Mouse (Mus musculus) thymus, postnatal 36 days (tissue): ENCODE measurements at regions not wholly inside any gene's neighbourhood (a gene's known extent, or its start where the extent isn't known, plus 50 kb on each side); places are given as distances from the start of the nearest gene placed in this dataset.

Experiments
- DNase-seq, 2 experiments: peaks; one replicate each; pipeline ENCODE4 v3.0.0; 2022; ENCODE audit warnings: mixed read lengths in 2 of 2

DNA sequence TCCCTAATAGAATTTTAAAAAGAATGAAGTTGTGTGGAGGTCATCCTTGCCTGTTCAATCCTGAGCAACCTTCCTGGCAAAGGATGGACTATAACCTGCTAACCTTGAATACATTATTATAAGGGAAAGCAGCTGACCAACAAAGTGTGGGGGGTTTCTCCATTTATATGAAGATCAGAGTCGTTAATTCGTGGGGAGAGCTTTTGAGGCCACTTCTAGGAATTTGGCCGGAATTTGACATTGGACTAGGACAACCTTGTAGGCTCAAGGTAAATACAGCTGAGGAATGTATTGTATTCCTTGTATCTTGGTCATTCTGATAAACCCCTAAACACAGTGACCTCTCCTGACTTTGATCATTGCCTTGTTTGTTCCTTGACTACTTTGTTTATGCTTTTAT is 56.9 kb downstream of the Klf4 start:
- DNase-seq, result no peak

DNA sequence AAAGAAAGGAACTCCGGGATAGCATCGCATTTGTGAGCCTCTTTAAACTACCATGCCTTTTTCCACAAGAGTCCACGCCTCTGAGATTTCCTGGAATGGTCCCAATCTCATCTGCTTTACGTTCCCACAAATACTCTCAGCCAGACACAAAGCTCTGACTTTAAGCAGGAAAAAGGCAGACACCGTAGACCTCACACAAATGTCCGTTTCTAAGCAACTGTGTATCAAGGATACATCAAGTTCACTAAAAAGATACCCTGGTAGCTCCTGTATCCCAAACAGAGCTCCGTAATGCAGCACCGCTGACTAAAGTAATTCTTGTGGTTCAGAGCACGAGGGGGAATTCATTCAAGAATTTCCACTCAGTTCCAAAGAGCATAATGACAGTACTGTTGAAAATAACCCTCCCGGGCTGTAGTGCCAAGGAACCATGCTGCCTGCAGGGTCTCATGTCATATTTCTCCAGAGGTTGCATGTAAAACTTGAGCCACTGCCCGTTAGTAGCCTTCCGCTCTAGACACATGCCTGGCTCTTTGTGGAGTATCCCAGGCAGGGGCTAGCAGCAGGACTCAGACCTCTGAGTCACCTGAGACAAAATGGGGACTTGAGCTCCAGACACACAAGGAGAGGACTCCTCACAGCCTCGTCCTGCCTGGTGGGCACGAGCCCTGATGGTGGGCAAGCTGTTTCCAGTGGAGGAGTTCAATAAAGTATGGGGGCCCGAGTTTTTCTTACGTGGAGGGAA is 58.0 kb downstream of the Klf4 start:
- no peak for DNase-seq

GRCm38 (mm10) chr4:55472649-55473048 is 59.6 kb downstream of the Klf4 start:
- DNase-seq, result no peak

DNA sequence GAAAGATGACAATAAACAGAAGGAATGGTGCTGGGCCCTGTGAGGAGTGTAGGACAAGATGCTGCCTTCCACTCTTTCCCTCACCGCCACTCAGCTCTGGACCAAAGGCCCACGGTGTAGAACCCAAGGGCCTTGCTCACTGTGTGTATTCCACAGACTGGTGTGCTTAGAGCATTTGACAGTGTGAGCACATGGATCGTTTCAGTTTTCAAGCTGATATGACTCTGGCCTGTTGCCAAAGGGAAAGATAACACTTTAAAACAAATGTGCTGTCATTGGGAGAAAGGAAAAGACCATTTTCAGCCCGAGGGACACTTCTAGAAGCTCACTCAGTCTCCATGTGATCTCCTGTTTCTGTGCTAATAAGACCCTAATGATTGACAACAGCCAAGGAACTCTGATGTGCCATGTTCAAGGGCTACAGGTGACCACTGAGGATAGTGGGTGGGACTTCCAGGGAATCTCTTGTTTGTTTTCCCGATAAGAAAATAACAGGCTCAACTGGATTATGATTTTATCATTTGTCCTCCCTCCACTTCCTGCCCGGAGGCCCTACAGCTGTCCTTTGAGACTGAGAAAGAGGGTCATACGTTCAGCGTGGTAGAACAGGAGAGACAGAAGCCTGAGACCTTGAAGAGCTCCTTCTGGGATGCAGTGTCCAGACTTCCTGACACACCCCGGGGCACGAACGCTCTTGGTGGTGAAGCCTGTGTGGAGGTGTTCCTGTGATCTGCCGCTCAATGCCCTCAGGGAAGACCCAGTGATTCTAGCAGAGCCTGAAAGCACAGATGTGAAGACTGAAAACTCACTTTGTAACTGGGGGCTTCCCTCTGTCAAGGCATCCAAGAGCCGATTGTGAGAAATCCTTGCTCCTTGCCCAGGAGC is 61.2 kb downstream of the Klf4 start:
- DNase-seq, result no peak

GRCm38 (mm10) chr4:55464192-55464591 is 68.1 kb downstream of the Klf4 start:
- no peak for DNase-seq

GRCm38 (mm10) chr4:55461927-55462326 is 70.3 kb downstream of the Klf4 start:
- no peak for DNase-seq

GRCm38 (mm10) chr4:55453902-55454301 is 78.4 kb downstream of the Klf4 start:
- DNase-seq, result no peak

GRCm38 (mm10) chr4:55452546-55452945 is 79.7 kb downstream of the Klf4 start:
- DNase-seq, result no peak

DNA sequence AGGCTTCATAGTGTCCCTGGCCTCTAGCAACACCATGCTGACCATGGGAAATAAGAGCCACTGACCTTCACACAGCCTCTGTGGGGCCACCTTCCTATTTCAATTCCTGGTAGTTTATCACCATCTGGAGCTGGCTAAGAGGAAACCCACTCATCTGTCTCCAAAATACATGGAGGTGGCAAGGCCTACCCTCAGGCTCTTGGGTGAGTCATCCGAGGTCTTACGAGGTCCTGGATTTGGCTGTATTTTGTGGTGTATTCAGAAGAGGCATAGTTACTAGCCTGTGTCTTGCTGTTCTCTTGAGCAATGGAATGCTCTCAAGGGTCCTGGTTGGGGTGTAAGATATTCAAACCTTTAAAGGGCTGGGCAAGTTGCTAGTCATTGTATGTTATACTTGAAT is 80.6 kb downstream of the Klf4 start:
- no peak for DNase-seq

- DNase-seq, result peak; percentile 11 to 35
Observed at GRCm38 (mm10) chr4:55451026-55451425, 81.2 kb downstream of the Klf4 start.

- DNase-seq, result peak; percentile 23 to 51
Observed at GRCm38 (mm10) chr4:55443489-55443888, 88.8 kb downstream of the Klf4 start.

GRCm38 (mm10) chr4:55442098-55442497 is 90.2 kb downstream of the Klf4 start:
- DNase-seq, result peak; percentile 8 to 17
